Mouse (Mus musculus) right cerebral cortex, postnatal 36 days (tissue): ENCODE results near the gene Gpam.
"Not testable (repeated sequence)": the region's sequence is repeated elsewhere in the genome, so short reads cannot be mapped to it uniquely, and the experiment has no call there.

ENCODE experiments used
- DNase-seq, 2 experiments: peaks; one replicate each; pipeline ENCODE4 v3.0.0; 2022; ENCODE audit warnings: low spot score in 2 of 2, mixed read lengths in 1 of 2

The Gpam gene

GRCm38 (mm10) chr19:55127072-55127718 is at the start of gene Gpam:
Gpam (minus strand) TSS chr19:55127238.
- DNase-seq = no peak

- DNase-seq = no peak
These were observed 44.5 kb upstream of the Gpam start for GRCm38 (mm10) chr19:55171585-55171984.

GRCm38 (mm10) chr19:55170399-55170798 is 43.4 kb upstream of the Gpam start:
- no peak for DNase-seq

DNA sequence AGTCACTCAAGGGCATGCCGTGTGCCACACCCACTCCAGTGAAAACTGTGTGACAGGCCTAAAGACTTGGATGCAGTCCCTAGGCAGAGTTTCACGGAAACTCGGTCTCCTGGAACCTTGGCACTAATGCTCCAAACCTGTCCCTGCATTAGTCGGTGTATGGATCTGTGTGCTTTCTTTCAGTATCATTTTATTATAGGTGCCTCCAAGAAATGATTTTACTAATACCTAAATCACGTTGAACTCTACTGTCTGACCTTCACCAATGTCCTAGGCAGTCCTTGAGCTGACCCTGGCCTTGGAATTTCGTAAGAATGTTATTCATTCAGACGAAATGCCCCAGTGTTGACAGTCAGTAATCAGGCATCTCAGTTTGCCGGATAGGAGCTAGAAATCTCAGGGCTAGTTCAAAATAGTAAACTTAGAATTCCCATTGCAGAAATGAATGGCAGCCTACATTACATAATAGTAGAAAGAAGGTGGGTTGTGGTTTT is 42.2 kb upstream of the Gpam start:
- not testable (repeated sequence) for DNase-seq

- DNase-seq = no peak
These were observed 41.3 kb upstream of the Gpam start for GRCm38 (mm10) chr19:55168360-55168759.

DNA sequence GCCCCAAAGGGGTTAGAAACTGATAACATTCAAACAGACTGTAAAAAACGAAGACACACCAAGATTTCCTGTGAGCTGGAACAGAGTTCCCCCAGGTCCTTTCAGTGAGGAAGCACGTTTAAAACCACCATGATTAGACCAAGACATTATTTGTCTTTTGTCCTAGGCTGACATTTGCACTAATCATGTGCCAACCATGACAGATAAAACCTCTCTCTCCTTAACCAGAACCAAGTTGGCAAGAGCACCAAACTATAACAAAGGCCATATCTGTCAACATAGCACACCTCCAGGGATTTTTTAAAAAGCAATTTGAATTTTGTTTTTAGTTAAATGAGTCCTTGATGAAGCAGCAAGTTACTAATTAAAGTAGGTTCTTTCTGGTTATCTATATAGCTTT is 40.7 kb upstream of the Gpam start:
- DNase-seq = no peak

DNA sequence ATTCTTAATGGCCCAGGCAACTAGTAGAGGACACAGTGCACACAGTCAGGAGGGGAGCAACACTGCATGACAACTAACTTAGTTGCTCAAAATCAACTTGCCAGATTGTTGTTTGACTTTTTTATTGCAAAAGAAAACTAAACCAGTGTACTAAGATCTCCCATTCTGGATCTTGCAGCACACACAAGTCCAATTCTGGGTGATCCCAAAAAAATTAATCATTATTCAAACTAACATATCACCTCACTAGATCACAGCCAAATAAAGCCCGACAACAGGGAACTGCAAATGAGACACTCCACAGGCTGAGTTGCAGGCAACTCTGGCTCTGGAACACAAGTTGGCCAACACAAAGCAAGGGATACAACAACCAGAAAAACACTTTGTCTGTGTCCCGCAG is 39.7 kb upstream of the Gpam start:
- DNase-seq = no peak

DNA sequence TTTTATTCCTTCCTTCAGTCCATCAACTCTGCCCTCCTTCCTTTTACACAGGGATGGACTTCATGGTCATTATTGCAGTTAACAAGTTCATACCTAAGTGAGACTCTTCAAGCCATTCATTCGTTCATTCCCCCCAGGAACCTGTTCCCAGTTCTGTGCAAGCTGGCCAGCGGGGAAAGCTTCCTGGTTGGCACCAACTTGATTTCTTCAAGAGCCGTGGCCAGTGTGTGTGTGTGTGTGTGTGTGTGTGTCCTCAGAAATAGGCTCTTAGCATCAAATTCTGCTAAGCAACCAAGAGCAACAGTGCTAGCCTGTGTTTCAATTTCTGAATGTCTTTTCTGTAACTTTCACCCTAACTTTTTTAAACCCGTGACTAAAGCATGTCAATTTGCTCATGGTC is 38.9 kb upstream of the Gpam start:
- DNase-seq = no peak

DNA sequence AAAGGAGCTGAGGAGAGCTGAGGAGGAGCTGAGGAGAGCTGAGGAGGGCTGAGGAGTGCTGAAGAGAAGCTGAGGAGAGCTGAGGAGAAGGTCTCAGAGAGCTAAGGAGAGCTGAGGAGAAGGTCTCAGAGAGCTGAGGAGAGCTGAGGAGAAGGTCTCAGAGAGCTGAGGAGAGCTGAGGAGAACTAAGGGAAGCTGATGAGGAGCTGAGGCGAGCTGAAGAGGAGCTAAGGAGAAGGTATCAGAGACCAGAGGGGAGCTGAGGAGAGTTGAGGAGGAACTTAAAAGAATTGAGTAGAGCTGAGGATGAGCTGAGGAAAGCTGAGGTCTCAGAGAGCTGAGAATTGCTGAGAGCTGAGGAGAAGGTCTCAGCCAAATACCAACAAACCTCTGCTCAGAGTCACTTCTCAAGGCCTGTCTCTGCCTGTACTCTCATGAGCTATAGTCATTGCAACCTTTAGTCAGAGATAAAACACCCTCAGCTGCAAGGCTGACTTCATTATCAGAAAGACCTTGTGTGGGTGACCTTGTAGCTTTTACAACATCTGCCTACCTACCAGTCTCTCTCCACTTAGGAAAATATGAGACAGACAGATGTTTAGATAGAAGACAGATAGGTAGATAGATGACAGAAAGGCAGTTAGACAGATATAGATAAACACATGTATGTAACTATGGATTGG is 38.3 kb upstream of the Gpam start:
- no peak for DNase-seq

- DNase-seq = no peak
These were observed 37.1 kb upstream of the Gpam start for GRCm38 (mm10) chr19:55164162-55164561.

GRCm38 (mm10) chr19:55162271-55162670 is 35.2 kb upstream of the Gpam start:
- no peak for DNase-seq

- DNase-seq = no peak
These were observed 32.8 kb upstream of the Gpam start for GRCm38 (mm10) chr19:55159826-55160225.

GRCm38 (mm10) chr19:55158606-55159005 is 31.6 kb upstream of the Gpam start:
- DNase-seq = no peak

- no peak for DNase-seq
These were observed 30.0 kb upstream of the Gpam start for GRCm38 (mm10) chr19:55157029-55157428.

DNA sequence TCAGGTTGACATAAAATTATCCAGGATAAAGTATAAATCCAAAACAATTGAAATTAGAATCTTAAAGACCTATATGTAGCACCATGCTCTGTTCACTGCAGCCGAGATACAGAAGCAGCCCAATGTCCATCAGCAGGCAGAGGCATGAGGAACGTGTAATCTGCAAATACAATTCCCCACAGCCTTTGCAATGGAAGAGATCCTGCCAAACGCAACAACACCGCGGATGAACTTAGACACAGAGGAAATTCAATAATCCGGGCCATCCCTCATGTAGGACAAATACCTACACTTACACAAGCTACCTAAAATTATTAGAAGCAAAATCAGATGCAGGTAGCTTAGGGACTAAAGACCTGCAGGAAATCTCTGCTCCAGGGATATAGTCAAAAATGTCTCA is 25.9 kb upstream of the Gpam start:
- no peak for DNase-seq

DNA sequence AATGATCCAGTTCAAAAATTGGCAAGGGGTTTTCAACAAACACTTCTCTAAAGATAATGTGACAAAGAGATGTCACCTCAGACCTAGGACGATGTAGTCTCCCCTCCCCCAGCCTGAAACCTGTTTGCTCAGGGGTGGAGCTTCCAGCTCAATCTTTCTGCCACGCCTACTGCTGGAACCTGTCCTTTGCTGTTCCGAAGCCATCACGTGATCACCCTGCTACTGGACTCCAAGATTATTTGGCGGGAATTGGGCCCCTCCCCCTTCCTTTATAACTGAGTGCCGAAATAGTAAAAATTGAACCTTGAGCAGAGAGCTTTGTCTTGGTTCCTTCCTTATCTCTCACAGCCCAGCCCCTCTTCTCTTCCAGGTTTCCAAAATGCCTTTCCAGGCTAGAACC is 25.2 kb upstream of the Gpam start:
- not testable (repeated sequence) for DNase-seq

DNA sequence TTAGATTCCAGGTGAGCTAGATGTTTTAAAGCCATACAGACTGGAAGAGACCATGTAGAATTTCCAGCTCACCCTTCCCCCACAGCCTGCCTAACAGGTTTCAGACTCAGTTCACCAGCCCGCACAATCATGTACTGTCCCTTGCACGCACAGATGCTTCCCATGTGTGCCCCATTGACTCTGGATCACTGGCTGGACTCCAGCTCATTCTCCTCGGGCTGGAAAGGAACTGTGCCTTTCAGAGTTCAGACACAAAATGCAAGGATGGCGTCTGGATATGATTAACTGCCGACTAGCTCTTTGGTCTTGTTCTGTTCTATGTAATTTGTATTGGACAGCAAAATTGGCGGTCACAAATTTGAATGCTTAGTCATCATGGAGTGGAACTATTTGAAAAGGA is 22.6 kb upstream of the Gpam start:
- no peak for DNase-seq

DNA sequence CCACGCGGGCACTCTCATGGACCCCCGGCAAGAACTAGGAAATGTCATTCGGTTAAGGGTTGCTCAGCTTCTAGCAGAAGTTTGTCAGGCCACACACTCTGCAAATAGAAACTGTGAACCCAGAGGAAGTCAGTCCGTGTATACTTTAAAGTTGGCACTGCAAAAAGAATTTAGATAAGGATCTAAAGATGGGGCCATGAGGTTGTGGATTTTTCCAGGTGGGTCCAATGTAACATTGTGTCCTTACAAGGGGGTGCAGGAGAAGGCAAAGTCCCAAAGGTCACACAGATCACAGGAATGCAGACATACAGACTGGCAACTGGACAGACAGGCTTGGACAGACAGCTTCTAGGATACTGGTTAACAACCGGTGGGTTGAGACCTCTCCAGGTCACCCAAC is 21.1 kb upstream of the Gpam start:
- DNase-seq = no peak

DNA sequence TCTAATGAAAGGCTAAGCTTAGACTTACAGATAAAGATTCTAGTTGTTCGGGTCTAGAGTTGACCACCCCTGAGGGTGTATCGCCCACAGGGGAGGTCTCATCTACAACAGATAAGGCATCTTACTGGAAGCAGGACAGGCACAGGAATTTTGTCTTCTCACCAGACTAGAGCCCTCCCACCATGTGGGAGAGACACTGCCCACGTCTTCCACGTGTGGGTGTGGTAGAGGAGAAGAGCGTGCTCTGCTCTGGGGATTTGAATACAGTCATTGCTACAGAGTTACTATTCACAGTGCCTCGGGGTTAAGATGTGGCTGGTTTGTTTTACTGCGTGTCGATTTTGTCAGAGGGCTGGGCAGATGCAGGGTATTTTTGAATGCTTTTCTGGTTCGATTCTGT is 20.5 kb upstream of the Gpam start:
- DNase-seq = no peak

DNA sequence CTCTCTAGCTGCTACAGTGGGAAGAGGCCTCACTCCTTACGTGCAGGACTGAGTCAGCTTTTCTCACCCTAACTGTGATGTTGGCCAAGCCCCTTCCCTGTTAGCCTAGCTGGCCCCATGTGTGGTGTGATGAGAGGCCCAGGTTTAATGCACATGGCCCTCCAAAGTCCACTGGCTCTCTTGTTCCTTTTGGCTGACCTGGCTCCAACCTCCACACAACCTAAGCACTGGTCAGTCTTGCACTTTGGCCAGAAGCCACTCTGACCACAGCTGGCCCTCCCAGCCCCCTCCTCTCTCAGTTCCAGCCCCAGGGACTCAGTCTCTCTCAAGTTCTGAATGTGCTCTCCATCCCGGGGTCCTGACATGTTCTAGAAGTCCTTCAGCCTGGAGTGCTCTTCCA is 18.1 kb upstream of the Gpam start:
- no peak for DNase-seq

GRCm38 (mm10) chr19:55144691-55145090 is 17.7 kb upstream of the Gpam start:
- DNase-seq = no peak

DNA sequence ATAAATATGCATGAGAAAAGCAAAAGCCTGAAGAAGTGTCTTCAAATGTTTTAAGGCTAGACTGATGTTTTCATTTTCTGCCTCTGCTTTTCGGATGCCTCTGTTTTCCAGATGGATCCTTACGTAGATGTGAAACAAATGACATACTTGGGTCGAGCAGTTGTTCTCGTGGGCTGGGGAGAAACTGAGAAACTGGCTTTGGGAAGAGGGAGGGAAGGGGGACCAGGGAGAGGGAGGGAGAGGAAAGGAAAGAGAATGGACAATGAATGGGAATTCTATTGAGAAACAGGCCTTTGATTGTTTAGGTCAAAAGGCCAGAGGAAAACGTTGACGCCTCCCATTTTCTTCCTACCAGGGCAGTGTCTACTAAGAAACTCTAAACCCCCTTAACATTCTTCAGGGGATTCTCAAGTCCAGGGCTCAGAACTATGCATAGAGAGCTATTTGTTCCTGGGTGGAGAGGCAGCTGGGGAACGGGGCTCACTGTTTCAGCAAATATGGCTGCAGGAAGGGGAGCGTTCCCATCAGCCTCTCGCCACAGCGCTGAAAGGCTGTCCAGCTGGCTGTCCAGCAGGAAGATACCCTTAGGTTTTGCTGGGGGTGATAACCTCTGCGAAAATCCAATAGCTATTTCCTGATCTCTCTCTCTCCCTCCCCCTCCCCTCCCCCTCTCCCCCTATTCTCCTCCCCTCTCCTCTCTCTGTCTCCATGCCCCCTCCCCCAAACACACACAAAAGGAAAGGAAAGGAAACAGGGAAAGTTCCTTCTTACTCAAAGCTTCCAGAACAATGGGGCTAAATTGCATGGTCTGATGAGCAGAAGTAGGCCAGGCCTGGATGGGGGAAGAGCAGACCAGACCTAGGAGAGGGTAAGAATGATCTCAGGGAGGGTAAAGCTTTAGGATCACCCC is 16.6 kb upstream of the Gpam start:
- DNase-seq = no peak

GRCm38 (mm10) chr19:55139301-55139700 is 12.3 kb upstream of the Gpam start:
- DNase-seq = no peak
